Mouse (Mus musculus) embryonic facial prominence, embryonic 12.5 days (tissue): Measurements from ENCODE around the gene Dbn1. TPM values are rescaled to one million over a fixed set of nuclear protein-coding genes. Genes with fewer than 3 reads are reported as not detected.
"Not testable (repeated sequence)": the region's sequence is repeated elsewhere in the genome, so short reads cannot be mapped to it uniquely, and the experiment has no call there.

Experiments
- ATAC-seq: fragments of 200-750 bp; cut with Nextera tagmentation; 2 replicates; pipeline ENCODE4 v1.8.0; 2017; ENCODE audit not compliant: insufficient number of reproducible peaks, insufficient read depth, low FRiP score, low TSS enrichment
- H3K27ac ChIP-seq: fragments of 300-500 bp; sonication (generic); 2 replicates; pipeline ENCODE4 v1.5.1; 2016; ENCODE audit warnings: mild to moderate bottlenecking
- H3K27me3 ChIP-seq: fragments of 300-500 bp; sonication (generic); 2 replicates; pipeline ENCODE4 v1.6.1; 2016; ENCODE audit warnings: mild to moderate bottlenecking, moderate library complexity
- H3K36me3 ChIP-seq: fragments of 300-500 bp; sonication (generic); 2 replicates; pipeline ENCODE4 v1.6.1; 2016; ENCODE audit warnings: mild to moderate bottlenecking
- H3K4me1 ChIP-seq: fragments of 300-500 bp; sonication (generic); 2 replicates; pipeline ENCODE4 v1.6.1; 2016
- H3K4me2 ChIP-seq: fragments of 300-500 bp; sonication (generic); replicated peaks from 2 replicates; pipeline ENCODE4 v1.6.1; 2016; ENCODE audit warnings: mild to moderate bottlenecking, moderate library complexity
- H3K4me3 ChIP-seq: fragments of 300-500 bp; sonication (generic); 2 replicates; pipeline ENCODE4 v1.5.1; 2016; ENCODE audit warnings: mild to moderate bottlenecking
- H3K9ac ChIP-seq: fragments of 300-500 bp; sonication (generic); 2 replicates; pipeline ENCODE4 v1.6.1; 2016; ENCODE audit warnings: mild to moderate bottlenecking, moderate library complexity
- H3K9me3 ChIP-seq: fragments of 300-500 bp; sonication (generic); 2 replicates; pipeline ENCODE4 v1.6.1; 2016; ENCODE audit warnings: mild to moderate bottlenecking, moderate library complexity
- WGBS: fragments of 180-500 bp; shearing (Covaris S2); methylation state at CpG from one replicate; pipeline ENCODE4 v1.1.7; 2016; 5-methylcytosine and 5-hydroxymethylcytosine counted together
- polyA plus RNA-seq: library from polyadenylated mRNA; unstranded; fragments of >200 nt; fragmentation: Nextera tagmentation; extraction: Ambion mirVana; gene quantifications from 2 replicates; pipeline ENCODE4 v1.2.1, GENCODE M21; 2016

Dbn1 gene
- polyA plus RNA-seq, 1 experiment from 2014 or later: 383 TPM

DNA sequence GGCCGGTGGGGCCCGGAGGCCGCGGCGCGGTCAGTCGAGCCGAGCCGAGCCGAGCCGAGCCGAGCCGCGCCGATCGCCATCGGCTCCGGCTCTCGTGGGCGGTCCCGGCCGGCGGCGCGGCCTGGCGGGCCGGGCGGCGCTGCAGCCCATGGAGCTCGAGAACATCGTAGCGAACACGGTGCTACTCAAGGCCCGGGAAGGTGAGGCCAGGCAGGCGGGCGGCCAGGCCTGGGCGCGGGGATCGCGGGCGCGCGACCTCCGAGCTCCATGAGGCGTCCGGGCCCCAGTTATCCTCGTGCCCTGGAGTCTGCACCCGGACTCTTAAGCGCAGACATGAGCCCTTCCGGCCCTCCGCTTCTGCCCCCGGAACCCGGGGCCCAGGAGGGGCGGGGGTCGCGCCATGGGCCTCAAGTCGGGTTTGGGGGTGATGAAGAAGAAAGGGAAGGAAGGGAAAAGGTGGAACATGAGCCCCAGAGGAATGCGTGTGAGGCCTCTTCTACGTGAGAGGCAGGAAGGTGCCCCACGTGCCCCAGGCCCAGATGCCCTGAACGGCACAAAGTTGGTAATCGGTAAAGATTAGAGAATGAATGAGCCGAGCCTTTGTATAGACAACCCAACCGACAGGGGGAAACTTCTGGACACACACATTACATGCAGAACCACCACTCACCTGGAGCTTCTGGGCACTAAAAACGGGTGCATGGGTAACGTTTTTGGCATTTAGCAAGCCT, 42.4 kb downstream of the Dbn1 start:
- ATAC-seq: no peak; the same call in 1 of the 2 replicates
- H3K9ac ChIP-seq: peak overlapping the region; percentile 95

GRCm38 (mm10) chr13:55444937-55445315, 43.0 kb downstream of the Dbn1 start, which contains the start of gene Grk6:
Grk6 (plus strand) TSS chr13:55445072.
- Histone ChIP-seq H3K4me1 (peaks cover 22% of the 10 kb centered on the region), H3K4me3 (peak within 1 kb of the TSS; percentile 72), H3K9ac (peak within 1 kb of the TSS; percentile 95), H3K9me3 (no peaks in the 10 kb centered on the region), H3K27ac (peak within 1 kb of the TSS; percentile 96), H3K27me3 (no peaks in the 10 kb centered on the region), H3K36me3 (peaks cover 9% of the 10 kb centered on the region), H3K4me2 (peak within 1 kb of the TSS; percentile 79)
- peak; percentile 96 for ATAC-seq
- WGBS: under 1% methylated on average over 35 of the region's 35 CpGs

More for the DNA sequence above, 42.4 kb downstream of the Dbn1 start:
- H3K27ac ChIP-seq: peak overlapping the region; percentile 96
- H3K4me2 ChIP-seq: peak overlapping the region; percentile 79
- peaks cover 15% of the 10 kb centered on the region for H3K36me3 ChIP-seq
- H3K4me3 ChIP-seq: peak overlapping the region; percentile 72
- H3K9me3 ChIP-seq: no peaks in the 10 kb centered on the region
- H3K4me1 ChIP-seq: peaks cover 22% of the 10 kb centered on the region
- under 1% methylated on average over 58 of the region's 66 CpGs for WGBS
- H3K27me3 ChIP-seq: no peaks in the 10 kb centered on the region

GRCm38 (mm10) chr13:55444286-55444936, 43.5 kb downstream of the Dbn1 start:
- WGBS: 2% methylated on average over 33 of the region's 33 CpGs
- peaks cover 4% of the 10 kb centered on the region for H3K36me3 ChIP-seq
- peak overlapping the region; percentile 72 for H3K4me3 ChIP-seq
- peaks cover 22% of the 10 kb centered on the region for H3K4me1 ChIP-seq
- H3K27ac ChIP-seq: peak overlapping the region; percentile 96
- no peaks in the 10 kb centered on the region for H3K27me3 ChIP-seq
- ATAC-seq: peak; percentile 65
- H3K4me2 ChIP-seq: peak overlapping the region; percentile 79
- H3K9me3 ChIP-seq: no peaks in the 10 kb centered on the region
- H3K9ac ChIP-seq: peak overlapping the region; percentile 60

DNA sequence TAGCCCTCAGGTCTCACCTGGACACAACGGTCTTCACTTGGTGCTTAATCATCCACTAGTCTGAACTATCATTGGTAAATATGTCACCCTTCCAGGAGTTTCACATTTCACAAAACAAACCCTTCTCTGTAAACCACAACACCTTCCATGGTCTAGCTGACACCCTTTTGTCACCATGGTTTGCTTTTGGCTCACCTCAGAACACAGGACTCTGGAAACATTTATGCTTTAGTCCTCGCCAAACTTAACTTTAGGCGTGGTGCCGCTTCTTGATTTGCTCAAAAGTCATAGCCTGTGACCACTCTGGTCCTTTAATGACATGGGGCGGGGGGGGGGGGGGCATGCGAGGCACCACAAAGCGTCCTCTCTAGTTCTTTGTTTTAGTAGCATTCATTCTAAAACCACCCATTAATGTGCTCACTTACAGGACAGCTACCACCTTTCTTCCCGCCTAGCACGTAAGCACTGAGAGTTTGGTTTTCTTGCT, 44.1 kb downstream of the Dbn1 start:
- Histone ChIP-seq H3K27me3 (no peaks in the 10 kb centered on the region), H3K4me1 (peaks cover 22% of the 10 kb centered on the region), H3K9ac (peak overlapping the region; percentile 60), H3K9me3 (no peaks in the 10 kb centered on the region), H3K27ac (peak overlapping the region; percentile 96), H3K36me3 (no peaks in the 10 kb centered on the region), H3K4me2 (peak overlapping the region; percentile 79), H3K4me3 (peak overlapping the region; percentile 72)
- 45% methylated on average over 9 of the region's 9 CpGs for WGBS
- no peak for ATAC-seq

- not testable (repeated sequence) for H3K4me2 ChIP-seq, H3K4me1 ChIP-seq, H3K27ac ChIP-seq, H3K36me3 ChIP-seq, H3K27me3 ChIP-seq, H3K9me3 ChIP-seq, H3K9ac ChIP-seq, ATAC-seq, H3K4me3 ChIP-seq
- WGBS: 62% methylated on average over 15 of the region's 15 CpGs
These were observed 50.7 kb downstream of the Dbn1 start for GRCm38 (mm10) chr13:55437111-55437629.

- no peak overlapping the region for H3K27ac ChIP-seq
- no peak overlapping the region for H3K9ac ChIP-seq
- H3K27me3 ChIP-seq: no peaks in the 10 kb centered on the region
- no peak overlapping the region for H3K4me3 ChIP-seq
- no peaks in the 10 kb centered on the region for H3K36me3 ChIP-seq
- H3K4me2 ChIP-seq: no peak overlapping the region
- H3K4me1 ChIP-seq: no peaks in the 10 kb centered on the region
- H3K9me3 ChIP-seq: no peaks in the 10 kb centered on the region
- WGBS: 76% methylated on average over 10 of the region's 10 CpGs
- no peak for ATAC-seq
These were observed 55.8 kb downstream of the Dbn1 start for GRCm38 (mm10) chr13:55431889-55432685.

- no peak for ATAC-seq
These were observed 57.3 kb downstream of the Dbn1 start for GRCm38 (mm10) chr13:55430566-55430965.

DNA sequence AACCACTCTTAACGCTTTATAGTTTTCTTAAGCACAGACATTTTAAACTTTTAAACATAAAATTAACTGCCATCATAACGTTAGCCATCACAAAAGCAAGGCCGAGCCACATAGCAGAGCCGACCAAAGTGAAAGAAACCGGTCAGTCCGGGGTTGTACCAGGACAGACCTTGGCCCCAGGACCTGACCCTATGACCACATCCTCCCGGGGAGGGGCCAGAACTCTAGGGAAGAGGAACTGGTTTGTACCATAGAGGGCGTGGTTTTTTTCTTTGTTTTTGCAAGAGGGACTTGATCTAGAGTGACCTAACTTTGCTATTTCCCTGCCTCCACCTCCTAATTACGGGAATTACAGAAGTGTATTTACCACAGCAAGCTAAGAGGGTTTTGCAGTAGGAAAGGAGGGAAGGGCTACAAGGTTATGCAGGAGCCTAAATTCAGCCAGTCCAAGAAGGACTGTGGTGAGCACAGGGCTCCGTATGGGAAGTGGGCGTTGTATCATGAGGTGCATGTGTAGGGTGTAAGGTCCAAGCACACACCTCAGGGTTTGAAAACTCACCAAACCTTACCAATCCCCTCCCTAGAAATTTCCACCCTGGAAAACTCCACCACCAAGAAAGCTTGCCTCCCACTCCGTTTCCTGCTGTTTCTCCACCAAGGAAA, 58.6 kb downstream of the Dbn1 start:
- no peaks in the 10 kb centered on the region for H3K9me3 ChIP-seq
- H3K4me3 ChIP-seq: no peak overlapping the region
- H3K27me3 ChIP-seq: 0 out of 2 replicates have a peak, but pooled peaks cover 3% of the 10 kb centered on the region
- no peak for ATAC-seq
- 57% methylated on average over 12 of the region's 12 CpGs for WGBS
- H3K36me3 ChIP-seq: no peaks in the 10 kb centered on the region
- H3K27ac ChIP-seq: no peak overlapping the region
- no peaks in the 10 kb centered on the region for H3K4me1 ChIP-seq
- H3K9ac ChIP-seq: no peak overlapping the region
- no peak overlapping the region for H3K4me2 ChIP-seq

More at GRCm38 (mm10) chr13:55430566-55430965, 57.3 kb downstream of the Dbn1 start:
- H3K9ac ChIP-seq: no peak overlapping the region
- no peaks in the 10 kb centered on the region for H3K36me3 ChIP-seq
- 85% methylated on average over 2 of the region's 2 CpGs for WGBS
- no peak overlapping the region for H3K4me2 ChIP-seq
- 0 out of 2 replicates have a peak, but pooled peaks cover 3% of the 10 kb centered on the region for H3K27me3 ChIP-seq
- H3K4me1 ChIP-seq: no peaks in the 10 kb centered on the region
- no peak overlapping the region for H3K4me3 ChIP-seq
- no peaks in the 10 kb centered on the region for H3K9me3 ChIP-seq
- no peak overlapping the region for H3K27ac ChIP-seq

GRCm38 (mm10) chr13:55426613-55427012, 61.3 kb downstream of the Dbn1 start, which contains the start of gene F12:
F12 (minus strand) TSS chr13:55426793.
- H3K9me3 ChIP-seq: no peaks in the 10 kb centered on the region
- no peak within 1 kb of the TSS for H3K27ac ChIP-seq
- peaks cover 13% of the 10 kb centered on the region for H3K27me3 ChIP-seq
- H3K4me1 ChIP-seq: peaks cover 2% of the 10 kb centered on the region; the same call in 1 of the 2 replicates
- H3K4me3 ChIP-seq: no peak within 1 kb of the TSS
- H3K4me2 ChIP-seq: no peak within 1 kb of the TSS
- 89% methylated on average over 10 of the region's 10 CpGs for WGBS
- no peak within 1 kb of the TSS for H3K9ac ChIP-seq
- no peak for ATAC-seq
- H3K36me3 ChIP-seq: no peaks in the 10 kb centered on the region
